Mouse (Mus musculus) heart, postnatal 14 days (tissue): ENCODE data around the gene Dennd2c. TPM values are rescaled to one million over a fixed set of nuclear protein-coding genes. Genes with fewer than 3 reads are reported as not detected.
"Not testable (repeated sequence)": the region's sequence is repeated elsewhere in the genome, so short reads cannot be mapped to it uniquely, and the experiment has no call there.

ENCODE experiments used
- DNase-seq, 2 experiments: peaks; one replicate each; pipeline ENCODE4 v3.0.0; 2021 to 2022
- intact Hi-C: fragments of 180-260 bp; cut with DNase I; formaldehyde crosslinking; loops from one replicate; pipeline ENCODE4 v1.15.1; 2025
- total RNA-seq, 2 experiments: library from RNA; stranded (reverse); gene quantifications; 2 replicates each; pipeline ENCODE4 v1.2.3; 2021

Gene Dennd2c
- total RNA-seq, 2 experiments from 2014 or later, result 2.9 to 3.4 TPM

GRCm38 (mm10) chr3:103101909-103102308 is 495 bp upstream of the Dennd2c start:
- DNase-seq, result no peak

GRCm38 (mm10) chr3:103107565-103108240 is 5.3 kb downstream of the Dennd2c start:
- intact Hi-C loops, result no loop called here

More at GRCm38 (mm10) chr3:103101909-103102308, 495 bp upstream of the Dennd2c start:
- intact Hi-C loops, result loop anchor here (2.0 kb wide), 2 partner anchors 45 to 69 kb away; partner anchors contain the start of gene Bcas2

DNA sequence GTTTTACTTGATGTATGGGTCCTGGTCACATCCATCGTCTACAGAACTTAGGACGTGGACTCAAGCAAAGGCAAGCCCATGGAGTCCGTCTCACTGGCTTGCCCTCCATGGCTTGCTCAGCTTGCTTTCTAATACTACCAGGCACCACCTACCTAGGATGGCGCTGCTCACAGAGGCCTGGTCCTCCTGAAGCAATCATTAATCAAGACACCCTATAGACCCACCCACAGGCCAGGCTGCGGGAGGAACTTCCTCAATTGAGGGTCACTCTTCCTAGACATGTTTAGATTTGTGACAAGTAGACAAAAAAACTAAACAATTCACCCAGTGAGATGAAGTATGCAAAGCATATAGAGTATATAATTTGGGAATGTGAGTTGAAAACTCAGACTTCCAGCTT is 9.8 kb downstream of the Dennd2c start:
- intact Hi-C loops, result no loop called here

More at GRCm38 (mm10) chr3:103107565-103108240, 5.3 kb downstream of the Dennd2c start:
- no peak for DNase-seq

GRCm38 (mm10) chr3:103123636-103124035 is 21.2 kb downstream of the Dennd2c start:
- intact Hi-C loops, result no loop called here
- no peak for DNase-seq

More for the DNA sequence above, 9.8 kb downstream of the Dennd2c start:
- no peak for DNase-seq

DNA sequence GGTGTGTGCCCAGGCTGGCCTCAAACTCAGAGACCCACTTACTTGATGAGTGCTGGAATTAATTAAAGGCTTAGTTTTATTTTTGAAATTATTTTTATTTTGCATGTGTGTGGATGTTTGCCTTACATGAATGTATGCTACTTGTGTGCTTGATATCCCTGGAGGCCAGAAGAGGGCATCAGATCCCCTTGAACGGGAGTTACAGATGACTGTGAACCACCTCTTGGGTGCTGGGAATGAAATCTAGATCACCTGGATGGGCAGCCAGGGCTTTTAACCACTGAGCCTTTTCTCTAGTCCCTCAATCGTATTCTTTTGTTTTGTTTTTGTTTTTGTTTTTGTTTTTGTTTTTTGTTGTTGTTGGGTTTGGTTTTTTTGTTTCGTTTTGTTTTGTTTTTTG is 23.7 kb downstream of the Dennd2c start:
- intact Hi-C loops, result no loop called here
- no peak for DNase-seq

- DNase-seq, result no peak
- intact Hi-C loops, result no loop called here
Observed at GRCm38 (mm10) chr3:103127177-103127576, 24.8 kb downstream of the Dennd2c start.

DNA sequence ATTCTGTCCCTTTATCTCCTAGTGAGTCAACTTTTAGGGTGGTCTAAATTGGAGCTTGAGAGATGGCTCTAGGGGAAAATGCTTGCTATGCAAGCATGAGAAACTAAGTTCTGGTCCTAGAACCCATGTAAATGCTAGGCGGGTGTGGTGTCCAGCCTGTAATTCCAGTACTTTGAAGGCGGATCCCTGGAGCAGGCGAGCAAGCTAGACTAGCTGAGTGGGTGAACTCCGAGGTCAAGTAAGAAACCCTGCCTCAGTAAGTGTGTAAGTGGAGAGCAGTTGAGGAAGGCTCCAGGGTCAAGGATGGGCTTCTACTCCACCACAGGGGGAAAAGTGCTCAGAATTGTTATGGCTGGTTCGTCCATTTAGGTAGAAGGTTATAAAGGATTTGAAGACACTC is 25.3 kb downstream of the Dennd2c start:
- no peak for DNase-seq
- intact Hi-C loops, result no loop called here

GRCm38 (mm10) chr3:103128251-103128650 is 25.8 kb downstream of the Dennd2c start:
- intact Hi-C loops, result no loop called here
- no peak for DNase-seq

DNA sequence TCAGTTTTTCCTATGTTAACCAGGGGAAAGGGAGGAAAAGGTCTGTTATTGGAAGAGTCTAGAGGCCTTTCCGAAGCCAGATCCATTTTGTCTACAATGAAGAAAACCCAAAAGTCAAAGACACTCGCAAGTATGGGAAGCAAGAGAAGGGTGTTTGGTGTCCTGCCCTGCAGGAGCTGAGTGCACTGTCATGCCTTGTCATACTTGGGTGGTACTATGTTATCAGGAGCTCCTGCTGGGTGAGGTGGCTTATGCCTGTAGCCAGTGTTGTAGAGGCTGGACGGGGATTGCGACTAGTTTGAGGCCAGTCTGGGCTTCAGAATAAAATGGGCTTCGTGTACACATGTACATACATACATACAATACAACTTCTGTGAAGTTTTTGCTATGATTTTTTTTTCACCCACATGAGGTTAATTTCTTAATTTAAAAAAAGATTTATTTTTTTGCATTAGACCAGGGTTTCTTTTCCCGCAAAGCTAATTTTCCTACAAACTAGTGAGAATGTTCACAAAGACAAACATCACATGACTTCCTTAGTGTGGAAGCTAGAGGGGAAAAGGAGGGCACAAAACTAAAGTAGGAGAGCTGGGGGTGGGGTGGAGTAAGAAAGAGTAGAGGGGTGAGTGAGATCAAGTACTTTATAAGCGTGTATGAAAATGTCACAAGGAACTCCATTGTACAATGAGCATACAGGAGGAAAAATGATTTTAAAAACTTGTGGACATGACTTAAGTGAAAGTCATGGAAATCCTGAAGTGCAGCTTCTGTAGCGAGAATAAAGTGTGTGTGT is 27.2 kb downstream of the Dennd2c start:
- DNase-seq, result no peak
- intact Hi-C loops, result no loop called here

GRCm38 (mm10) chr3:103130236-103130751 is 27.9 kb downstream of the Dennd2c start:
- intact Hi-C loops, result no loop called here
- DNase-seq, result peak; percentile 13 to 20

- intact Hi-C loops, result no loop called here
- no peak for DNase-seq
Observed at GRCm38 (mm10) chr3:103133098-103133497, 30.7 kb downstream of the Dennd2c start.

- intact Hi-C loops, result no loop called here
Observed at GRCm38 (mm10) chr3:103136414-103137077, 34.1 kb downstream of the Dennd2c start.

DNA sequence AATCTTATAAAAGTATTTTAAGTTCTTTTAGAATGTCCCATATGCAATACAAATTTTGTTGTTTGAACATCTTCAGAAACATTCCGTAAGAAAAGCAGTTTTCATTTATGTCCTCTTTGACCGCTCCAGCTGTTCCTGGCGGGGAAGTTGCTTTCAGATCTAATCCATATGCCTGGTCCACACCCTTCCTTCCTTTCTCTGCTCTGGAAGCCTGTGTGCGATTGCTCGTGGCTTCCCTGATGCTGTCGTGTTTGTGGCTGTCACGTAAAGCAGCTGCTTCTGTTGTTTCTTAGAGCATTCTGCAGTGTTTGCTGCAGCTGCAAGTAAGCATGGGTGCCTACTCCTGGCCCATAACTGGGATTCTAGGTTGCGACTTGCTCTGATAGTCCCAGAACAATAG is 36.6 kb downstream of the Dennd2c start:
- intact Hi-C loops, result no loop called here

More at GRCm38 (mm10) chr3:103136414-103137077, 34.1 kb downstream of the Dennd2c start:
- DNase-seq, result no peak

GRCm38 (mm10) chr3:103140095-103140838 is 37.9 kb downstream of the Dennd2c start:
- intact Hi-C loops, result not testable (repeated sequence)

More for the DNA sequence above, 36.6 kb downstream of the Dennd2c start:
- DNase-seq, result peak; percentile 31 to 39

GRCm38 (mm10) chr3:103141287-103141686 is 38.9 kb downstream of the Dennd2c start:
- intact Hi-C loops, result no loop called here
- DNase-seq, result peak; percentile 16 to 25

More at GRCm38 (mm10) chr3:103140095-103140838, 37.9 kb downstream of the Dennd2c start:
- peak; percentile 45 to 55 for DNase-seq

- intact Hi-C loops, result no loop called here
- DNase-seq, result no peak
Observed at GRCm38 (mm10) chr3:103142366-103142765, 40.0 kb downstream of the Dennd2c start.

- intact Hi-C loops, result loop anchor here (5.0 kb wide), 1 partner anchor 88 kb away; the partner anchor contains the start of gene Nras
- no peak for DNase-seq
Observed at GRCm38 (mm10) chr3:103145336-103145735, 42.9 kb downstream of the Dennd2c start.

GRCm38 (mm10) chr3:103145791-103146190 is 43.4 kb downstream of the Dennd2c start:
- DNase-seq, result no peak
- intact Hi-C loops, result loop anchor here (2.0 to 5.0 kb wide), 2 partner anchors 43 to 88 kb away; partner anchors contain the start of genes Dennd2c and Nras

DNA sequence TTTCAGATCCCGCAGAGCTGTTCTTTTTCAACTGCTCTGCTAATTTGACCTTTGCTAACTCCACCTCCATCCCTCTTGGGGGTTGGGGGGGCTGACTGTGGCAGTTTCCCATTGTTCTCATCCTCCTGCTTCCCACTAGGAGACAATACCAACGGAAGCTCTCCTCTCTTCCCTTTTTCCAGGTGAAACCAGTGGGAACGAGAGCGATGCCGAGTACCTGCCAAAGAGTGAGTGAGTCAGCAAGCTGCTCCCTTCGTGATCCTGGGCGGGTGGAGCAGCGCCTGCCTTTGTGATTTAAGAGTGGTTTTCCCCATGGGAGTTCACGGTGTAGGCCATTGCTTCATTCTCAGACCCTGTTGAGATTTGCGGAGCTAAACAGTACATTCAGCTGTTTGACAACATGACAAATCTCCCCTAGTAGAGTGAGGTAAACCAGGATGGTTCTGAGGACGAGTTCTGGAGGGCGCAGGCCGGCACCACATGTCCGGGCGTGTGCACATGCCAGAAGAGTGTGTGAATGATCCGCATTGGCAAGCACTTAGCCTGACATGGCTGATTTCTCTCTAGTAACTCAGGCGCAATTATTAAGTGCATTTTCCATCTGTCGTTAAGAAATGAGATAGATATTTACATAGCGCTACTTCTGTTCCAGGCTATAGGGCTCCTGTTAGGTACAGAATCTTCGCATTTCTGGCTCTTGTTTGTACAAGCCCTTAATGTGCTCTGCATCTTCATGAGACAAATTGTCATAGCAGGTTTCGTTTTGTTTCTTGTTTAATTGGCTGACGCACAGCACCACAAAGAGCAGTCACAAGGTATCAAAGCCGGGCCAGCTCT is 44.1 kb downstream of the Dennd2c start:
- intact Hi-C loops, result loop anchor here (2.0 to 5.0 kb wide), 2 partner anchors 44 to 89 kb away; partner anchors contain the start of genes Dennd2c and Nras
- no peak for DNase-seq
